Mouse (Mus musculus): ENCODE data around the gene Trim9.

DNA sequence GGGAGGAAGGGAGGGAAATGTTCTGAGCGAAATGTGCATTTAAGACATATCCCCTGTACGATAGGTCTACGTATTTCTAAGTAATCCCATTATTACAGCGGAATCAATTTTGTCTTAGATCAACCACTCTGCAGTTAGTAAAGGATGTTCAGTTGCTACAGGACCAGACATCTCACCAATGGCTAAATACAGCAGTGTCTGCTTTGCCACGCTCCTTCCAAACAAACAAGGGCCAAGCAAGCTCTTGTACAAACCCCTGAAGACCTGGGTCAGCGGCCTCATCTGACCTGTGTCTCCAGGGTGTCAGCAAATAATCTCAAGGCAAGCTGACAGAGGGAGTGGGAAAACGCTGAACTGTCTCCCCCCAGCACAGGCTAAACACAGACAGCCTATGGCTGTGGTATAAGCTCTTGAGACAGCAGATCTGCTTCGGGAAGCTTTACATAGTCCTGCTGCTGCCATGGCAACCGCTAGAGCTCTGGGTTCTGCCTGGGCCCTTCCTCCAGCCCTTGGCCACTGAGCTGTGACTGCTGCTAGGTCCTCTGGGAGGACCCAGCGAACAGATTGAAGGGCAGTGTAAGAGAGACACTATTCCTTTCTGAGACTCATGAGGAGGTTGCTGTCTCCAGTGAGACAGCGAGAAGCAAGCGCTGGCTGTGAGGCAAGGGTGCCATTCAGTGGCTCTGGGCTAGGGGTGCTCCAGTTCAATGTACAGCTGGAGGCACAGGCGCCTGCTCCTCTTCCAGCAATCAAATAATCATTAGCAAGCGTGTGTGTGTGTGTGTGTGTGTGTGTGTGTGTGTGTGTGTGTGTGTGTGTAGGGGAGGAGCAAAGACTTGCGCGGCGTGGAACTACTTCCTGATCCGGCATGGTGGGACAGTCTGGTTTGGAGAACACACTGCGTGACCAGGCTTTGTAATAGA, 20.2 kb upstream of the Trim9 start:
- TF ChIP-seq POLR2A (IDR thresholded peaks at IDR 0.05; ENCODE audit: low read depth, low read length): no peak
- TF ChIP-seq CTCF (IDR thresholded peaks at IDR 0.05; ENCODE audit: borderline replicate concordance, insufficient read depth, low read length): no peak
